Mouse (Mus musculus): ENCODE data around the gene Glp1r. TPM values are rescaled to one million over a fixed set of nuclear protein-coding genes. Genes with fewer than 3 reads are reported as not detected.

Gene Glp1r
- polyA plus RNA-seq, 1 experiment from 2014 or later = 0.32 TPM

- H3K27ac ChIP-seq (replicated peaks in 1 of 2; ENCODE audit: control insufficient read depth in 1 of 2, insufficient read depth in 1 of 2, low read depth in 2 of 2, low read length in 2 of 2) = no peak overlapping the region
- WGBS = 50% methylated on average over 1 of the region's 1 CpGs
- no peak overlapping the region for H3K4me2 ChIP-seq (ENCODE audit: low read length)
- no peak overlapping the region for H3K9ac ChIP-seq (ENCODE audit: low read length)
- no peaks in the 10 kb centered on the region for H3K9me3 ChIP-seq (ENCODE audit: control insufficient read depth, low read length)
- no peak overlapping the region for H3K4me3 ChIP-seq (ENCODE audit: control insufficient read depth in 1 of 2, insufficient read depth in 1 of 2, low read depth in 1 of 2, low read length in 2 of 2)
- ATAC-seq (ENCODE audit: insufficient number of reproducible peaks, insufficient read depth, low FRiP score, low read depth) = no peak
- no peaks in the 10 kb centered on the region; a peak in 1 of 4 replicates for H3K4me1 ChIP-seq (ENCODE audit: control insufficient read depth in 2 of 2, insufficient read depth in 2 of 2, low read length in 2 of 2)
- H3K36me3 ChIP-seq (ENCODE audit: control insufficient read depth, insufficient read depth, low read length) = no peaks in the 10 kb centered on the region
- H3K27me3 ChIP-seq (ENCODE audit: control insufficient read depth, insufficient read depth, low read length) = no peaks in the 10 kb centered on the region
Observed at GRCm38 (mm10) chr17:30948382-30948781, 46.8 kb downstream of the Glp1r start.

GRCm38 (mm10) chr17:30950780-30951179 is 49.2 kb downstream of the Glp1r start:
- H3K4me1 ChIP-seq (ENCODE audit: control insufficient read depth in 2 of 2, insufficient read depth in 2 of 2, low read length in 2 of 2) = no peaks in the 10 kb centered on the region; a peak in 1 of 4 replicates
- no peaks in the 10 kb centered on the region for H3K36me3 ChIP-seq (ENCODE audit: control insufficient read depth, insufficient read depth, low read length)
- no peak overlapping the region for H3K9ac ChIP-seq (ENCODE audit: low read length)
- H3K27me3 ChIP-seq (ENCODE audit: control insufficient read depth, insufficient read depth, low read length) = no peaks in the 10 kb centered on the region
- no peak for ATAC-seq (ENCODE audit: insufficient number of reproducible peaks, insufficient read depth, low FRiP score, low read depth)
- H3K4me2 ChIP-seq (ENCODE audit: low read length) = no peak overlapping the region
- 4% methylated on average over 7 of the region's 7 CpGs for WGBS
- H3K4me3 ChIP-seq (ENCODE audit: control insufficient read depth in 1 of 2, insufficient read depth in 1 of 2, low read depth in 1 of 2, low read length in 2 of 2) = no peak overlapping the region
- no peak overlapping the region for H3K27ac ChIP-seq (replicated peaks in 1 of 2; ENCODE audit: control insufficient read depth in 1 of 2, insufficient read depth in 1 of 2, low read depth in 2 of 2, low read length in 2 of 2)
- H3K9me3 ChIP-seq (ENCODE audit: control insufficient read depth, low read length) = no peaks in the 10 kb centered on the region

- 58% methylated on average over 8 of the region's 8 CpGs for WGBS
- no peak overlapping the region for H3K4me3 ChIP-seq (ENCODE audit: control insufficient read depth in 1 of 2, insufficient read depth in 1 of 2, low read depth in 1 of 2, low read length in 2 of 2)
Observed at GRCm38 (mm10) chr17:30951600-30951999, 50.0 kb downstream of the Glp1r start.

GRCm38 (mm10) chr17:30954340-30954739 is 52.7 kb downstream of the Glp1r start, which contains the start of gene Umodl1:
TSS of gene Umodl1 (plus strand) at chr17:30954640.
- no peaks in the 10 kb centered on the region for H3K27me3 ChIP-seq (ENCODE audit: control insufficient read depth, insufficient read depth, low read length)
- no peaks in the 10 kb centered on the region for H3K9me3 ChIP-seq (ENCODE audit: control insufficient read depth, low read length)
- ATAC-seq (ENCODE audit: insufficient number of reproducible peaks, insufficient read depth, low FRiP score, low read depth) = no peak
- H3K36me3 ChIP-seq (ENCODE audit: control insufficient read depth, insufficient read depth, low read length) = no peaks in the 10 kb centered on the region
- no peak within 1 kb of the TSS for H3K4me2 ChIP-seq (ENCODE audit: low read length)
- no peak within 1 kb of the TSS for H3K4me3 ChIP-seq (ENCODE audit: control insufficient read depth in 1 of 2, insufficient read depth in 1 of 2, low read depth in 1 of 2, low read length in 2 of 2)
- no peaks in the 10 kb centered on the region for H3K4me1 ChIP-seq (ENCODE audit: control insufficient read depth in 2 of 2, insufficient read depth in 2 of 2, low read length in 2 of 2)
- no peak within 1 kb of the TSS for H3K27ac ChIP-seq (replicated peaks in 1 of 2; ENCODE audit: control insufficient read depth in 1 of 2, insufficient read depth in 1 of 2, low read depth in 2 of 2, low read length in 2 of 2)
- WGBS = 48% methylated on average over 10 of the region's 10 CpGs
- H3K9ac ChIP-seq (ENCODE audit: low read length) = no peak within 1 kb of the TSS

More at GRCm38 (mm10) chr17:30951600-30951999, 50.0 kb downstream of the Glp1r start:
- Histone ChIP-seq H3K36me3 (ENCODE audit: control insufficient read depth, insufficient read depth, low read length) (no peaks in the 10 kb centered on the region), H3K9me3 (ENCODE audit: control insufficient read depth, low read length) (no peaks in the 10 kb centered on the region), H3K9ac (ENCODE audit: low read length) (no peak overlapping the region), H3K4me2 (ENCODE audit: low read length) (no peak overlapping the region), H3K27ac (replicated peaks in 1 of 2; ENCODE audit: control insufficient read depth in 1 of 2, insufficient read depth in 1 of 2, low read depth in 2 of 2, low read length in 2 of 2) (no peak overlapping the region), H3K4me1 (ENCODE audit: control insufficient read depth in 2 of 2, insufficient read depth in 2 of 2, low read length in 2 of 2) (no peaks in the 10 kb centered on the region; a peak in 1 of 4 replicates), H3K27me3 (ENCODE audit: control insufficient read depth, insufficient read depth, low read length) (no peaks in the 10 kb centered on the region)
- no peak for ATAC-seq (ENCODE audit: insufficient number of reproducible peaks, insufficient read depth, low FRiP score, low read depth)

GRCm38 (mm10) chr17:30961936-30962592 is 60.4 kb downstream of the Glp1r start:
- Histone ChIP-seq H3K4me3 (ENCODE audit: control insufficient read depth in 1 of 2, insufficient read depth in 1 of 2, low read depth in 1 of 2, low read length in 2 of 2) (no peak overlapping the region), H3K9me3 (ENCODE audit: control insufficient read depth, low read length) (no peaks in the 10 kb centered on the region), H3K4me2 (ENCODE audit: low read length) (no peak overlapping the region), H3K27me3 (ENCODE audit: control insufficient read depth, insufficient read depth, low read length) (no peaks in the 10 kb centered on the region), H3K9ac (ENCODE audit: low read length) (no peak overlapping the region), H3K36me3 (ENCODE audit: control insufficient read depth, insufficient read depth, low read length) (no peaks in the 10 kb centered on the region), H3K27ac (replicated peaks in 1 of 2; ENCODE audit: control insufficient read depth in 1 of 2, insufficient read depth in 1 of 2, low read depth in 2 of 2, low read length in 2 of 2) (no peak overlapping the region), H3K4me1 (ENCODE audit: control insufficient read depth in 2 of 2, insufficient read depth in 2 of 2, low read length in 2 of 2) (no peaks in the 10 kb centered on the region)
- 39% methylated on average over 7 of the region's 7 CpGs for WGBS
- no peak for ATAC-seq (ENCODE audit: insufficient number of reproducible peaks, insufficient read depth, low FRiP score, low read depth)

- 39% methylated on average over 2 of the region's 2 CpGs for WGBS
- no peak overlapping the region for H3K4me3 ChIP-seq (ENCODE audit: control insufficient read depth in 1 of 2, insufficient read depth in 1 of 2, low read depth in 1 of 2, low read length in 2 of 2)
- no peak overlapping the region for H3K9ac ChIP-seq (ENCODE audit: low read length)
- H3K27ac ChIP-seq (replicated peaks in 1 of 2; ENCODE audit: control insufficient read depth in 1 of 2, insufficient read depth in 1 of 2, low read depth in 2 of 2, low read length in 2 of 2) = no peak overlapping the region
- H3K9me3 ChIP-seq (ENCODE audit: control insufficient read depth, low read length) = no peaks in the 10 kb centered on the region
- H3K4me2 ChIP-seq (ENCODE audit: low read length) = no peak overlapping the region
- no peaks in the 10 kb centered on the region for H3K27me3 ChIP-seq (ENCODE audit: control insufficient read depth, insufficient read depth, low read length)
- no peaks in the 10 kb centered on the region for H3K4me1 ChIP-seq (ENCODE audit: control insufficient read depth in 2 of 2, insufficient read depth in 2 of 2, low read length in 2 of 2)
- H3K36me3 ChIP-seq (ENCODE audit: control insufficient read depth, insufficient read depth, low read length) = no peaks in the 10 kb centered on the region
- no peak for ATAC-seq (ENCODE audit: insufficient number of reproducible peaks, insufficient read depth, low FRiP score, low read depth)
Observed at GRCm38 (mm10) chr17:30962880-30963279, 61.3 kb downstream of the Glp1r start.

GRCm38 (mm10) chr17:30969983-30970382 is 68.4 kb downstream of the Glp1r start:
- ATAC-seq (ENCODE audit: insufficient number of reproducible peaks, insufficient read depth, low FRiP score, low read depth) = no peak
- WGBS = 59% methylated on average over 4 of the region's 4 CpGs
- H3K27ac ChIP-seq (replicated peaks in 1 of 2; ENCODE audit: control insufficient read depth in 1 of 2, insufficient read depth in 1 of 2, low read depth in 2 of 2, low read length in 2 of 2) = no peak overlapping the region

GRCm38 (mm10) chr17:30971877-30972276 is 70.3 kb downstream of the Glp1r start:
- no peak overlapping the region for H3K4me3 ChIP-seq (ENCODE audit: control insufficient read depth in 1 of 2, insufficient read depth in 1 of 2, low read depth in 1 of 2, low read length in 2 of 2)
- WGBS = 83% methylated on average over 7 of the region's 7 CpGs
- no peaks in the 10 kb centered on the region for H3K27me3 ChIP-seq (ENCODE audit: control insufficient read depth, insufficient read depth, low read length)
- peaks cover 4 to 17% of the 10 kb centered on the region in 2 experiments for H3K4me1 ChIP-seq (ENCODE audit: control insufficient read depth in 2 of 2, insufficient read depth in 2 of 2, low read length in 2 of 2)
- H3K27ac ChIP-seq (replicated peaks in 1 of 2; ENCODE audit: control insufficient read depth in 1 of 2, insufficient read depth in 1 of 2, low read depth in 2 of 2, low read length in 2 of 2) = no peak overlapping the region
- no peak for ATAC-seq (ENCODE audit: insufficient number of reproducible peaks, insufficient read depth, low FRiP score, low read depth)
- H3K36me3 ChIP-seq (ENCODE audit: control insufficient read depth, insufficient read depth, low read length) = no peaks in the 10 kb centered on the region
- H3K9ac ChIP-seq (ENCODE audit: low read length) = no peak overlapping the region
- no peaks in the 10 kb centered on the region for H3K9me3 ChIP-seq (ENCODE audit: control insufficient read depth, low read length)
- no peak overlapping the region for H3K4me2 ChIP-seq (ENCODE audit: low read length)

More at GRCm38 (mm10) chr17:30969983-30970382, 68.4 kb downstream of the Glp1r start:
- H3K4me1 ChIP-seq (ENCODE audit: control insufficient read depth in 2 of 2, insufficient read depth in 2 of 2, low read length in 2 of 2) = peaks cover 4 to 17% of the 10 kb centered on the region in 2 experiments
- no peak overlapping the region for H3K9ac ChIP-seq (ENCODE audit: low read length)
- H3K4me2 ChIP-seq (ENCODE audit: low read length) = no peak overlapping the region
- H3K4me3 ChIP-seq (ENCODE audit: control insufficient read depth in 1 of 2, insufficient read depth in 1 of 2, low read depth in 1 of 2, low read length in 2 of 2) = no peak overlapping the region
- no peaks in the 10 kb centered on the region for H3K27me3 ChIP-seq (ENCODE audit: control insufficient read depth, insufficient read depth, low read length)
- H3K9me3 ChIP-seq (ENCODE audit: control insufficient read depth, low read length) = no peaks in the 10 kb centered on the region
- no peaks in the 10 kb centered on the region for H3K36me3 ChIP-seq (ENCODE audit: control insufficient read depth, insufficient read depth, low read length)
